18 mouse cellular contexts compared by ENCODE assay signal in the genomic region with DNA sequence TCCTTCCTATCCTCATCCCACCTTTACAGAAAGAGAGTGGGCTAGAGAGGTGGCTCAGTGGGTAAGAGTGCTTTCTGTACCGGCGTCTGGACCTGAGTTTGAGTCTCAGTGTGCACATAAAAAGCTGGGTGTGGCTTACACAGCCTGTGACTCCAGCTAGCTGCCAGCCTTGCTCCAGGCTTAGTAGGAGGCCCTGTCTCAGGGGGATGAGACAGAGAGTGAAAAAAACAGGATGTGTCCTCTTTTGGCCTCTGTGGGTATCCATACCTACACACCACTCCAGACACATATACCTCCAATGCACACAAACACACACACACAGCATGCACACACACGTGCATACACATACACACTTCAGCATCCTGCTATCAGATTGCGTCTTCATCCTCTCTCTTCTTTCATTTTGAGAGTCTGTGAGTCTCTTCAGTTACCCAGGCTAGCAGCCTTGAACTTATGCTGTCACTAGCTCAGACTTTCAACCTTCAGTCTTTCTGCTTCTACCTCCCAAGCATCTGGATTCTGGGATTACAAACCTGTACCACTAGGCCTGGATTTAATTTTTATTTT. TPM values are rescaled to one million over a fixed set of nuclear protein-coding genes. Genes with fewer than 3 reads are reported as not detected.
DNase-seq lines count a peak whose midpoint lies in the region; ATAC-seq and TF ChIP-seq lines count a peak whose summit lies in the region.
"Had no signal": no experiment of that assay in that cellular context is flagged by ENCODE, and none has a peak within 500 bp of the region (broad histone marks: within the 10 kb centered on the region; RNA-seq: fewer than 3 reads in every experiment).

No protein-coding gene starts in this region.

- TF ChIP-seq EP300 in liver, postnatal 0 days (IDR thresholded peaks at IDR 0.05; ENCODE audit: low read depth): no peak

- H3K27me3 ChIP-seq in forebrain, embryonic 10.5 days (ENCODE audit: poor library complexity, severe bottlenecking): no peaks in the 10 kb centered on the region
- H3K27me3 ChIP-seq in forebrain, embryonic 11.5 days (ENCODE audit: control insufficient read depth, insufficient read depth, low read length): no peaks in the 10 kb centered on the region
- H3K27me3 ChIP-seq in midbrain, embryonic 10.5 days (ENCODE audit: low read depth, poor library complexity, severe bottlenecking): no peaks in the 10 kb centered on the region
- H3K27me3 ChIP-seq in midbrain, postnatal 0 days (ENCODE audit: insufficient read depth, low read length): no peaks in the 10 kb centered on the region
- no peaks in the 10 kb centered on the region for H3K27me3 ChIP-seq in embryonic facial prominence, embryonic 13.5 days
- no peaks in the 10 kb centered on the region for H3K27me3 ChIP-seq in midbrain, embryonic 13.5 days
- H3K27me3 ChIP-seq in liver, postnatal 0 days (ENCODE audit: insufficient read depth, low read length): no peaks in the 10 kb centered on the region

- no peak for ATAC-seq in forebrain, embryonic 11.5 days (replicated peaks; ENCODE audit: low FRiP score)
- ATAC-seq in midbrain, postnatal 0 days (ENCODE audit: low FRiP score): no peak
- ATAC-seq in embryonic facial prominence, embryonic 13.5 days (ENCODE audit: insufficient number of reproducible peaks, insufficient read depth, low FRiP score, low TSS enrichment, low read depth): no peak
- no peak for ATAC-seq in midbrain, embryonic 13.5 days
- no peak for ATAC-seq in liver, postnatal 0 days

- DNase-seq in forebrain, embryonic 10.5 days (ENCODE audit: extremely low spot score, low spot score): no peak
- DNase-seq in forebrain, embryonic 11.5 days (ENCODE audit: low spot score): no peak
- no peak for DNase-seq in midbrain, embryonic 10.5 days (ENCODE audit: low spot score)
- no peak for DNase-seq in midbrain, postnatal 0 days (ENCODE audit: low spot score)
- no peak for DNase-seq in cerebellum, adult 8-10 months
- no peak for DNase-seq in liver, postnatal 0 days
- DNase-seq: adrenal gland, postnatal 10 days; cerebellum, adult 9-11 months; kidney, adult 2 months; kidney, postnatal 36 days; layer of hippocampus, postnatal 36 days; lung, adult 18-20 months; right cerebral cortex, postnatal 25 days; thymus, postnatal 4 days had no signal

- H3K4me1 ChIP-seq in forebrain, embryonic 10.5 days: peaks cover 40% of the 10 kb centered on the region
- peaks cover 8% of the 10 kb centered on the region; the same call in 1 of the 2 replicates for H3K4me1 ChIP-seq in forebrain, embryonic 11.5 days (replicated peaks; ENCODE audit: control insufficient read depth, insufficient read depth, low read length)
- peaks cover 36% of the 10 kb centered on the region for H3K4me1 ChIP-seq in midbrain, embryonic 10.5 days
- no peaks in the 10 kb centered on the region for H3K4me1 ChIP-seq in midbrain, postnatal 0 days (ENCODE audit: insufficient read depth, low read length)
- H3K4me1 ChIP-seq in embryonic facial prominence, embryonic 13.5 days: peaks cover 32% of the 10 kb centered on the region
- peaks cover 22% of the 10 kb centered on the region for H3K4me1 ChIP-seq in midbrain, embryonic 13.5 days (replicated peaks)
- H3K4me1 ChIP-seq in liver, postnatal 0 days (ENCODE audit: insufficient read depth): peaks cover 7% of the 10 kb centered on the region

- no peaks in the 10 kb centered on the region for H3K36me3 ChIP-seq in forebrain, embryonic 10.5 days (replicated peaks)
- H3K36me3 ChIP-seq in forebrain, embryonic 11.5 days (ENCODE audit: control insufficient read depth, insufficient read depth, low read length): no peaks in the 10 kb centered on the region
- H3K36me3 ChIP-seq in midbrain, embryonic 10.5 days: no peaks in the 10 kb centered on the region
- H3K36me3 ChIP-seq in midbrain, postnatal 0 days (ENCODE audit: insufficient read depth, low read length): no peaks in the 10 kb centered on the region
- H3K36me3 ChIP-seq in embryonic facial prominence, embryonic 13.5 days: no peaks in the 10 kb centered on the region
- H3K36me3 ChIP-seq in midbrain, embryonic 13.5 days: no peaks in the 10 kb centered on the region
- no peaks in the 10 kb centered on the region for H3K36me3 ChIP-seq in liver, postnatal 0 days (replicated peaks; ENCODE audit: insufficient read depth, low read length)

- TF ChIP-seq CTCF in midbrain, postnatal 0 days (IDR thresholded peaks at IDR 0.05): no peak
- no peak for TF ChIP-seq CTCF in liver, postnatal 0 days (IDR thresholded peaks at IDR 0.05; ENCODE audit: low read depth)

- no peak overlapping the region for H3K4me3 ChIP-seq in forebrain, embryonic 10.5 days
- no peak overlapping the region for H3K4me3 ChIP-seq in forebrain, embryonic 11.5 days (ENCODE audit: low read depth, low read length)
- H3K4me3 ChIP-seq in midbrain, embryonic 10.5 days: no peak overlapping the region
- H3K4me3 ChIP-seq in midbrain, postnatal 0 days (ENCODE audit: low read depth, low read length): no peak overlapping the region
- H3K4me3 ChIP-seq in embryonic facial prominence, embryonic 13.5 days: no peak overlapping the region
- H3K4me3 ChIP-seq in midbrain, embryonic 13.5 days (replicated peaks): no peak overlapping the region
- no peak overlapping the region for H3K4me3 ChIP-seq in liver, postnatal 0 days (ENCODE audit: low read depth, low read length)
- H3K4me3 ChIP-seq: myocyte had no signal

- no peaks in the 10 kb centered on the region for H3K9me3 ChIP-seq in forebrain, embryonic 10.5 days
- no peaks in the 10 kb centered on the region for H3K9me3 ChIP-seq in forebrain, embryonic 11.5 days (ENCODE audit: control insufficient read depth, low read length)
- no peaks in the 10 kb centered on the region for H3K9me3 ChIP-seq in midbrain, embryonic 10.5 days (replicated peaks)
- no peaks in the 10 kb centered on the region for H3K9me3 ChIP-seq in midbrain, postnatal 0 days (ENCODE audit: low read length)
- no peaks in the 10 kb centered on the region for H3K9me3 ChIP-seq in embryonic facial prominence, embryonic 13.5 days
- H3K9me3 ChIP-seq in midbrain, embryonic 13.5 days: no peaks in the 10 kb centered on the region
- no peaks in the 10 kb centered on the region for H3K9me3 ChIP-seq in liver, postnatal 0 days (ENCODE audit: low read length)

- no peak overlapping the region for H3K9ac ChIP-seq in forebrain, embryonic 11.5 days (ENCODE audit: low read length)
- H3K9ac ChIP-seq in midbrain, postnatal 0 days (replicated peaks; ENCODE audit: low read length, poor library complexity, severe bottlenecking): no peak overlapping the region
- 0 out of 2 replicates have a peak overlapping the region, but pooled peaks have one; percentile 46 for H3K9ac ChIP-seq in embryonic facial prominence, embryonic 13.5 days
- H3K9ac ChIP-seq in midbrain, embryonic 13.5 days (replicated peaks): no peak overlapping the region
- H3K9ac ChIP-seq in liver, postnatal 0 days (replicated peaks): no peak overlapping the region

- no peak overlapping the region for H3K4me2 ChIP-seq in forebrain, embryonic 11.5 days (ENCODE audit: low read depth, low read length, severe bottlenecking)
- no peak overlapping the region for H3K4me2 ChIP-seq in midbrain, postnatal 0 days (ENCODE audit: low read depth, low read length, poor library complexity, severe bottlenecking)
- H3K4me2 ChIP-seq in embryonic facial prominence, embryonic 13.5 days: no peak overlapping the region
- no peak overlapping the region for H3K4me2 ChIP-seq in midbrain, embryonic 13.5 days (replicated peaks)
- no peak overlapping the region for H3K4me2 ChIP-seq in liver, postnatal 0 days (ENCODE audit: low read depth, low read length)

- peak overlapping the region; percentile 77 for H3K27ac ChIP-seq in forebrain, embryonic 10.5 days
- H3K27ac ChIP-seq in forebrain, embryonic 11.5 days (ENCODE audit: low read depth, low read length): no peak overlapping the region
- peak overlapping the region; percentile 90; the same call in 1 of the 2 replicates for H3K27ac ChIP-seq in midbrain, embryonic 10.5 days (replicated peaks)
- H3K27ac ChIP-seq in midbrain, postnatal 0 days (ENCODE audit: low read depth, low read length): no peak overlapping the region
- peak overlapping the region; percentile 30 for H3K27ac ChIP-seq in embryonic facial prominence, embryonic 13.5 days
- H3K27ac ChIP-seq in midbrain, embryonic 13.5 days: peak overlapping the region; percentile 71; the same call in 1 of the 2 replicates
- H3K27ac ChIP-seq in liver, postnatal 0 days (ENCODE audit: low read depth): no peak overlapping the region
- H3K27ac ChIP-seq: macrophage had no signal

- WGBS in forebrain, embryonic 10.5 days: 84% methylated on average over 4 of the region's 4 CpGs
- WGBS in forebrain, embryonic 11.5 days: 75% methylated on average over 4 of the region's 4 CpGs
- 90% methylated on average over 4 of the region's 4 CpGs for WGBS in midbrain, embryonic 10.5 days
- whole genome bisulfite sequencing in midbrain, postnatal 0 days: 90% methylated on average over 4 of the region's 4 CpGs
- WGBS in embryonic facial prominence, embryonic 13.5 days: 61% methylated on average over 4 of the region's 4 CpGs
- 78% methylated on average over 4 of the region's 4 CpGs for WGBS in midbrain, embryonic 13.5 days
- 75% methylated on average over 4 of the region's 4 CpGs for WGBS in liver, postnatal 0 days (ENCODE audit: insufficient replicate concordance)

RNA-seq across cellular contexts. Expression of gene Ptma, which starts 14.3 kb away (rescaled TPM):
- polyA plus RNA-seq in forebrain, embryonic 10.5 days (2016; fragmentation: Nextera tagmentation; extraction: Ambion mirVana): 2,941 and 3,273 TPM in 2 replicates
- 3,230 and 3,412 TPM in 2 replicates for polyA plus RNA-seq in forebrain, embryonic 11.5 days (2014; fragmentation: Nextera tagmentation; extraction: Ambion mirVana)
- 2,732 and 2,904 TPM in 2 replicates for polyA plus RNA-seq in midbrain, embryonic 10.5 days (2016; fragmentation: Nextera tagmentation; extraction: Ambion mirVana)
- 947 and 1,050 TPM in 2 replicates for total RNA-seq in midbrain, postnatal 0 days (2014; rRNA removed)
- 1,199 and 1,354 TPM in 2 replicates for polyA plus RNA-seq in midbrain, postnatal 0 days (2015; fragmentation: Nextera tagmentation; extraction: Ambion mirVana)
- 3,278 and 3,456 TPM in 2 replicates for polyA plus RNA-seq in embryonic facial prominence, embryonic 13.5 days (2015; fragmentation: Nextera tagmentation; extraction: Ambion mirVana)
- polyA plus RNA-seq in midbrain, embryonic 13.5 days (2015; fragmentation: Nextera tagmentation; extraction: Ambion mirVana): 2,381 and 2,469 TPM in 2 replicates
- 750 and 799 TPM in 2 replicates for polyA plus RNA-seq in liver, postnatal 0 days (2015; fragmentation: Nextera tagmentation; extraction: Ambion mirVana)

Comparison
In these comparisons a context has a peak if more than half of its experiments do, and no peak if none do; other contexts are left out.
1. H3K27ac ChIP-seq: peak in forebrain, embryonic 10.5 days (single experiment), midbrain, embryonic 10.5 days (single experiment), embryonic facial prominence, embryonic 13.5 days (single experiment) and midbrain, embryonic 13.5 days (single experiment); none in forebrain, embryonic 11.5 days (single experiment), midbrain, postnatal 0 days (single experiment) and liver, postnatal 0 days (single experiment).